Mouse (Mus musculus) left cerebral cortex, adult 8-10 months (tissue): ENCODE data around the gene Stk40. TPM values are rescaled to one million over a fixed set of nuclear protein-coding genes. Genes with fewer than 3 reads are reported as not detected.
"Not testable (repeated sequence)": the region's sequence is repeated elsewhere in the genome, so short reads cannot be mapped to it uniquely, and the experiment has no call there.

Experiments used
- DNase-seq, 2 experiments: peaks; one replicate each; pipeline ENCODE4 v3.0.0; 2022; ENCODE audit warnings: low spot score in 2 of 2
- total RNA-seq, 4 experiments: library from RNA; stranded (reverse); gene quantifications; 2 replicates each; pipeline ENCODE4 v1.2.4; 2022

The Stk40 gene
- total RNA-seq, result 10 to 100 TPM; 28.8 to 37.6 (median 33.8) TPM

DNA sequence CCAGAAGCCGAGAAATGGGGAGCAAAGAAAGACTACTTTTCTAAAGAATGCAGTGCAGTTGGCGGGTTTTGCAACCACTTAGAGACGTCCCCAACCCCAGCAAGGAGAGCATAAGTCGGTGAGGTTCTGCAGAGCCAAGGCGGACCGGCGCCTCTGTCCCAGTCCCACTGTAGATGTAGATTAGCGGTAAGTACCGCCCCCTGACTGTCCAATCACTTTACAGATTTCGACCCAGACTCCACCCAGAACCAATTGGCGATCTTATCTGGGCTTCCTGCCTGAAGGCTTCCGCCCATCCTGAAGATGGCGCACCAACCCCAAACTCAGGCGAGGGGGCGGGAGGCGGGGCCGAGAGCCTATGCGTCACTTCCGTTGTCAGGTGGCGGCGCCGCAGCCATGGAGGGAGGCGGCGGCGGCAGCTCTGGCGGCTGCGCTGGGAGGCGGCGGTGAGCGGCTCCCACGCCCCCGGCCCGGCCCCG is at the start of gene Stk40:
Stk40 (plus strand) TSS at position 368 of the 479 bp plus-strand sequence.
- peak; percentile 80 to 96 for DNase-seq

DNA sequence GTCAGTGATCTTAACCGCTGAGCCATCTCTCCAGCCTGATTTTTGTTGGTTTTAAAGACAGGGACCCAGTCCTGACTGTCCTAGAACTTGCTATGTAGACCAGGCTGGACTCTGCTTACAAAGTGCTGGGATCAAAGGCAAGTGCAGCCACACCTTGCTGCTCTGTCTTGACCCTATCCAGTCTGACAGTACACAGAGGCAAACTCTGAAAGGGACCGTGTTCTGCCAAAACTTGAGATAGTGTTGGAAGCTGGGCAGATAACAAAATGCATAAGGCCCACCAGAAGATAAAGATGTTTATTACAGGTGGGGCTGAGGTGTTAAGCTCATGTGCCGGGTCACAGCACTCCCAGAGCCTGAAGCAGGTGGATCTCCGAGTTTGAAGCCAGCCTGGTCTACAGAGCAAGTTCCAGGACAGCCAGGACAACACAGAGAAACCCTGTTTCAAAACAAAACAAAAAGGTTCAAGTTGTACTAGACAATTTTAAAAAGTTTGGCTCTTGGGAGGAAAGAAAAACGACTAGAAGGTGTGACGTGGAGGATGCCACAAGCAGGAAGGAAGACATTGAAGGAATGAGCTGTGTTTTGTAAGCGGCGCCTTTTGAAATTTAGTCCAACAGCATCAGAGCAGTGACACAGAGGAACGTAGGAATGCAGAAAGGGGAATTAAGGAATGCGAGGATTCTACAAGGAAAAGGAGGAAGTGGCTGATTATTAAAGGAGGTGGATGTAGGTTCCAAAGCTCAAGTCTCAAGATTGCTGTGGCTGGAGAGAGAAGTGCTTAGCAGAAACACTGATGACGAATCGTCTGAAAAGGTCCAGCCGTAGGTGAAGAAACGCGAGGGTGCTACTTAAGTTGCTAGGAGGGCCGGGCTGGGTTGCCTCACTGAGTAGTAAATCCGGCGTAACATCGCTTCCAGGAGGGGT is 46.3 kb upstream of the Stk40 start:
- no peak for DNase-seq

DNA sequence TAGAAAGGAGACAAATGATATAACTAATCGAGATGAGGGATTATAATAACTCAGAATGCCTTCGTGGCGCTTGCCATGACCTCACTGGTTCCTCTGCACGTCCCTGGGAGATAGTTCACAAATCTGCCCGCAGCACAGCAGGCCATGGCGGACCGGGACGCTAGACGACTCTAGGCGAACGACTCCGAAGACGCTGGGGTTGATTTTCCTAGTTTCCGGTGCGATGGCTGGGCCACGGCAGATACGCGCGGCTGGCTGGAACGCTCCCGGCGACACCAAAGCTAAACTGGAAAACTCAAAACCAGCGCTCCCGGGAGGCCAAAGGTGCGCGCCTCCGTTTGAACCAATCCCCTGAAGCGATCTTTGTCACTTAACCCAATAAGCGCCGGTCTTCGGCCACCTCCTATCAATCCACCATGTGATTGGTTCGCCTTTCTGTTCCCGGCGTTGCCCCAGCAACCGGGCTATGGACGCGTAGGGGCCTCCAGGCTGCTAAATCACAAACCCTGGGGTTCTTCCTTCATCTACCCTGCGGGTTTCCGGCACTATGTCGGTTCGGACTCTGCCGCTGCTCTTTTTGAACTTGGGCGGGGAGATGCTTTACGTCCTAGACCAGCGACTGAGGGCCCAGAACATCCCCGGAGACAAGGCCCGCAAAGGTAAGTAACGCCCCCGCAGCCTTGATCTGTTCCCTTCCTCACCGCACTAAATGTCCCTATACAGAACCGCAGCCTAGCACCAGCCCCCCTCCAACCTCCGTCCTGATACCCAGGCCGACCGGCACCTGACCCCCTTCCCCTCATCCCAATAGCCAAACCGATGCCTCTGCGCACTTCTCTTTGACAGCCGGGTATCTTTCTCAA is 45.4 kb upstream of the Stk40 start, which contains the start of gene Oscp1:
Oscp1 (plus strand) TSS at position 432 of the 863 bp plus-strand sequence.
- DNase-seq, result peak; percentile 87 to 93

- peak in 1 of 2 experiments; percentile 65 for DNase-seq
Measured at GRCm38 (mm10) chr4:126058997-126059362, 44.8 kb upstream of the Stk40 start.

DNA sequence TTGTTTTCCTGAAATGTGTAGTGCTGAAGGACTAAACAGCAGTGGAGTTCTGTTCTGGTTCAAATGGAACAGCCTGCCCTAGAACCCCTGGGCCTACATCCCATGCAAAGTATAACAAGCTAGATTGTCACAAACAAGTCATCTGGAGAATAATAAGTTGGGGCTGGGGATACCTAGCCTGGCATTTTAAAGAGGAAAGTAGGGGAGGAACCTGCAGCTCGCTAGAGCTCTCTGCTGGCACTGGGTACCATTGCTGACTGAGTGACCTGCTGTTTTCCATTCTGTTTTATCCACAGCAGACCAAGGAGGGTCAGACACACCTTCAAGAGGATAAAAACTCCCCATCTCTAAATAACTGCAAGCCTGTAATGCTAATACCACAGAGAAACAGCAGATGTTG is 40.9 kb upstream of the Stk40 start:
- DNase-seq, result no peak

- peak in 1 of 2 experiments; percentile 40 for DNase-seq
Measured at GRCm38 (mm10) chr4:126065241-126065640, 38.5 kb upstream of the Stk40 start.

GRCm38 (mm10) chr4:126067401-126068077 is 36.2 kb upstream of the Stk40 start:
- no peak for DNase-seq

- no peak for DNase-seq
Measured at GRCm38 (mm10) chr4:126068842-126069241, 34.9 kb upstream of the Stk40 start.

- DNase-seq, result no peak
Measured at GRCm38 (mm10) chr4:126077833-126078232, 25.9 kb upstream of the Stk40 start.

- no peak for DNase-seq
Measured at GRCm38 (mm10) chr4:126079266-126079665, 24.5 kb upstream of the Stk40 start.

DNA sequence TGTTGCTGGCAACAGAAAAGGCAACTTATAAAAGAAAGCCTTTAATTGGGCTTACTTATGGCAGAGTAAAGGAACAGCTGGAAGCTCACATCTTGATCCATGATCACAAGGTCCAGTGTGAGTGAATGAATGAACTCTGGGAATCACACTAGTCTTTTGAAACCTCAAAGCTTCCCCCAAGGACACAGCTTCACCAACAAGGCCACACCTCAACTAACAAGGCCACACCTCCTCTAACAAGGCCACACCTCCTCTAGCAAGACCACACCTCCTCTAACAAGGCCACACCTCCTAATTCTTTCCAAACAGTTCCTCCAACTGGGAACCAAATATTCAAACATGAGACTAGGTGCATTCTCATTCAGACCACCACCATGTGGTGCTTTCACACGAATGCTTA is 22.2 kb upstream of the Stk40 start:
- DNase-seq, result no peak

GRCm38 (mm10) chr4:126083021-126083420 is 20.7 kb upstream of the Stk40 start:
- DNase-seq, result no peak

DNA sequence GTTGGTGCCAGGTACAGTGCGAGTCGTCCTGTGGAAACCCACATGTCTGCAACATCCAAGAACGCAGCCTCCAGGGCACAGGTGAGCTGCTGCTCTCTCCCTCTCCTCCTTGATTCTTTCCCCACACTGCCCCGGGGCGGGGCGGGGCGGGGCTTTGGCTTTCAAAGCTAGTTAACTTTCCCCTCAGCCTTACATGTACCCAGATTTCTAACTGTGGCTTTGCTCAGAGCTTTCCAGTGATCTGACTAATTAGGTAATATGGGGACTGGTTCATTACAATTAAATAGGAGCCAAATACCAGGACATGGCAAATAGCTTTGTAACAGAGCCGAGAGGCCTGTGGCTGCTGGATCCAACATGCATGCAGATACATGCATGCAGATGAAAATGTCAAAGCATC is 19.4 kb upstream of the Stk40 start:
- no peak for DNase-seq

- peak; percentile 47 to 63 for DNase-seq
Measured at GRCm38 (mm10) chr4:126085996-126086576, 17.7 kb upstream of the Stk40 start.

- no peak for DNase-seq
Measured at GRCm38 (mm10) chr4:126090101-126090847, 13.5 kb upstream of the Stk40 start.

DNA sequence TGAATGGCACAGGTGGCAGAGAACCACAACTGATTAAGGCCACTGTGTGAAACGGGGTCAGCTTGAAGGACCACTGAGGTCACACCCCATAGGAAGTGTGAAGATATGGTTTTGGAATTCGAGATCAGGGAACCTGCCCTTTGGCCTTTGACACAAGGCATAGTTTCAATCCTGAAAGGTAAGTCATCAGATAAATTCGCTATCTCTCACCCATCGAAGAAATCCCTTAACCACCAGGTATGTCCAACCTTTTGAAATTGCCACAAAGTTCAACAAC is 13.0 kb upstream of the Stk40 start:
- no peak for DNase-seq

DNA sequence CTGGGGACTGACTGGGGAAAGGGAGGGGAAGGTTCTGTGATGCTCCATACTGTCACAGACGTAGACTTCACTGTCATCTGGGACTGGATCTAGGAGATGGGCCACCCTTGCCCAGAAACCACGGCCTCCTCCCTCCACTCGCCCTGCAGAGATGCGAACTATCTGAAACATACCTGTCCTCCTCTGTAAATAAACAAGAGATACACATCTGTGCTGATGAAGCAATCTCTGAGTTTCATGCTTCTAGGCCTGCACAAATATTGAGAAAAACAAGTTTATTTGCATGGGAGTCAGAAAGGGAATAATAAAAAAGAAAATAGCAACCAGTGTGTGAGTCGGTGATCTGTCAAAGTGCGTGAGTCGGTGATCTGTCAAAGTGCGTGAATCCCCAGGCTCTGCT is 11.9 kb upstream of the Stk40 start:
- no peak for DNase-seq

- DNase-seq, result not testable (repeated sequence)
Measured at GRCm38 (mm10) chr4:126095622-126096430, 7.9 kb upstream of the Stk40 start.

DNA sequence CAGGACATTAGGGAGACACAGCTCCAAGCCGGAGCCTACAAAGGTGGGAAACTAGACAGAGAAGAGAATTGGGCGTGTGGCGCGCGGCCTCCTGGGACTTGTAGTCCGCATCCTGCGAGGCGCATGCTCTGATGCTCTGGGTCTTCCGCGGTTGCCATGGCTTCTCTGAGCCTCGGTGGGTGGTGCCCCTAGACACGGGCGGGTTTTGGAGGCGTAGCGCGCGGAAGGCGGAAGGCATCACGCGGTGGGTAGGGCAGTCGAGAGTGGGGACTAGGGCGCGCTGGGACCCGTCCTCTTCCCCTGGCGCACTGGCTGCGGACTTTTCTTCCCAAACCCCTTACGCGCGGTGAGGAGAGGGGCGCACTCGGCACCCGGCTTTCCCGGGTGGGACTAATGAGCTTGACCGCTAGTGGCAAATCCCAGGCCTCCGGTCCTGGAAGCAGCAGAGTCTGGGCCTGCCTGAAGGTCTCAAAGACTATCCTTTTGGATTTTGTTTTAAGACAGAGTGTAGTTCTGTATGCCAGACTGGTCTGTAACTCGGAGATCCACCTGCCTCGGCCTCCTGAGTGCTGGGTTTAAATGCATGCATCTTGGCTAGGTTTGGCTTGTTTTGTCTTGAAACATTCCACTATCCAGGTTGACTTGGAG is 7.2 kb upstream of the Stk40 start, which contains the start of gene Lsm10:
Lsm10 (plus strand) TSS at position 160 of the 648 bp plus-strand sequence.
- DNase-seq, result peak; percentile 84 to 96
